Mouse (Mus musculus) small intestine, adult 2 months (tissue): ENCODE data around the gene 1600014C23Rik.

ENCODE experiments used
- CTCF ChIP-seq: fragments of 200-500 bp; IDR thresholded peaks from 2 replicates; pipeline ENCODE4 v1.5.1; 2012; ENCODE audit warnings: low read depth, mild to moderate bottlenecking, control low read depth, inconsistent platforms, low read length, moderate library complexity, mixed read lengths; ENCODE audit not compliant: insufficient replicate concordance, insufficient read length; ENCODE audit errors: extremely low read depth
- POLR2A ChIP-seq: fragments of 200-500 bp; IDR thresholded peaks from 2 replicates; pipeline ENCODE4 v1.6.1; 2012; ENCODE audit warnings: low read depth, mild to moderate bottlenecking, control low read depth, inconsistent platforms, low read length, moderate library complexity

DNA sequence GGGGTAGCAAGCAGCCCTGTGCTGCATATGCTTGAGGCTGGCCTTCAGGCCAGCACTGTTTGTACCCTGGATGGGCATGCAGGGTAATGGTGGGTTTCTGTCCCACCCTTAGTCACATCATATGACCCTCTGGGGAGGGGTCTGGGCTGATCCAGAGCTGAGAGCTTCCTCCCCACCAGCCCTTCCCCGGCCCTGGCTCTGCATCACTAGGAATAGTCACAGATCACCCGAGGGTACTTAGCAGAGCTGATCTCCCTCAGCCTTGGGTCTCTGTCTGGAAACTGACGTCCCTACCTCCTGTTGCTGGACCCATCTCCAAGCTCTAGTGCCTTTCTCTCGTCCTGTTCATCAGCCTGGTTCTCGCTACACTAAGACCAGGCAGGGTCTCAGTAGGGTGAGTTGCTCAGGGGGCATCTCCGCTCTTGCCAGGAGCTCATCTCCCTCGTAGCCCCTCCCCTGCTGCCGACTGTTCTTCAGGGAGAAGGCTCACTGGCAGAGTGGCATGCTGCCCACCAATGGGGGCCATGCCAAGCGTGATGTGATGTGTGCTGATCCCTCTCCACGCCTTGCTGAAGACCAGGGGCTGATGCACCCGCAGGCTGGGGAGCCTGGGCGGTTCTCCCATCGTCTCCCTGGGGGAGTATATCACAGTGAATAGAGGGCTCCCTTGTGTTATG, 20.7 kb upstream of the 1600014C23Rik start:
- TF ChIP-seq POLR2A (no peak), CTCF (no peak)
